Mouse (Mus musculus) kidney, adult 2 months (tissue): ENCODE results near the gene Wdsub1. TPM values are rescaled to one million over a fixed set of nuclear protein-coding genes. Genes with fewer than 3 reads are reported as not detected.
A peak's percentile ranks its signal among the peaks of the same experiment; 100 is the strongest.
"Not testable (repeated sequence)": the region's sequence is repeated elsewhere in the genome, so short reads cannot be mapped to it uniquely, and the experiment has no call there.

Source experiments
- DNase-seq: peaks from one replicate; pipeline ENCODE4 v3.0.0; 2021
- H3K27ac ChIP-seq: fragments of 200-500 bp; 2 replicates; pipeline ENCODE4 v1.5.1; 2012; ENCODE audit warnings: low read depth, low read length, control low read depth, inconsistent platforms; ENCODE audit not compliant: insufficient read depth
- H3K27me3 ChIP-seq: fragments of 200-500 bp; replicated peaks from 2 replicates; pipeline ENCODE4 v1.6.1; 2012; ENCODE audit warnings: mild to moderate bottlenecking, moderate library complexity, low read length, inconsistent platforms; ENCODE audit not compliant: control insufficient read depth, insufficient read depth
- H3K36me3 ChIP-seq: fragments of 200-500 bp; 2 replicates; pipeline ENCODE4 v1.6.1; 2012; ENCODE audit warnings: mild to moderate bottlenecking, moderate library complexity, low read length, inconsistent platforms; ENCODE audit not compliant: control insufficient read depth, insufficient read depth
- H3K4me1 ChIP-seq: fragments of 200-500 bp; 2 replicates; pipeline ENCODE4 v1.6.1; 2011; ENCODE audit warnings: low read length; ENCODE audit not compliant: control insufficient read depth, insufficient read depth
- H3K4me3 ChIP-seq: fragments of 200-500 bp; 2 replicates; pipeline ENCODE4 v1.5.1; 2011; ENCODE audit warnings: mild to moderate bottlenecking, low read depth, low read length, control low read depth; ENCODE audit not compliant: insufficient read depth
- CTCF ChIP-seq: fragments of 200-500 bp; conservative IDR thresholded peaks from 2 replicates; pipeline ENCODE4 v1.5.1; 2011; ENCODE audit warnings: low read depth, mild to moderate bottlenecking, control low read depth, low read length, moderate library complexity, mixed read lengths; ENCODE audit not compliant: insufficient read depth, insufficient read length
- POLR2A ChIP-seq: fragments of 200-500 bp; IDR thresholded peaks from one replicate; pipeline ENCODE4 v1.6.1; 2011; ENCODE audit warnings: low read depth, low read length, control low read depth
- WGBS: fragments of 180-500 bp; shearing (Covaris S2); methylation state at CpG from one replicate; pipeline ENCODE4 v1.1.7; 2018; 5-methylcytosine and 5-hydroxymethylcytosine counted together
- polyA plus RNA-seq: library from polyadenylated mRNA; depleted of rRNA; stranded (reverse); fragments of >200 nt; gene quantifications from 2 replicates; pipeline ENCODE4 v1.2.3, GENCODE M21; 2012

The Wdsub1 gene
- polyA plus RNA-seq, 1 experiment: 65.6 TPM

GRCm38 (mm10) chr2:59870526-59870925 is 11.9 kb downstream of the Wdsub1 start:
- no peak for DNase-seq
- WGBS: 84% methylated on average over 6 of the region's 6 CpGs
- Histone ChIP-seq H3K4me1 (no peaks in the 10 kb centered on the region), H3K27ac (no peak overlapping the region), H3K36me3 (no peaks in the 10 kb centered on the region; the same call in none of the 2 replicates), H3K27me3 (no peaks in the 10 kb centered on the region), H3K4me3 (no peak overlapping the region)
- TF ChIP-seq POLR2A (no peak), CTCF (no peak)

- no peaks in the 10 kb centered on the region for H3K27me3 ChIP-seq
- peaks cover 2% of the 10 kb centered on the region for H3K36me3 ChIP-seq
- WGBS: 88% methylated on average over 6 of the region's 6 CpGs
- no peak for TF ChIP-seq POLR2A
- TF ChIP-seq CTCF: no peak
- no peak overlapping the region for H3K4me3 ChIP-seq
- no peaks in the 10 kb centered on the region for H3K4me1 ChIP-seq
- H3K27ac ChIP-seq: no peak overlapping the region
- DNase-seq: no peak
These were observed 19.8 kb downstream of the Wdsub1 start for GRCm38 (mm10) chr2:59862618-59863017.

- peaks cover 2% of the 10 kb centered on the region; the same call in 1 of the 2 replicates for H3K36me3 ChIP-seq
- H3K4me3 ChIP-seq: no peak overlapping the region
- no peaks in the 10 kb centered on the region for H3K27me3 ChIP-seq
- 88% methylated on average over 9 of the region's 9 CpGs for WGBS
- TF ChIP-seq POLR2A (no peak), CTCF (no peak)
- DNase-seq: no peak
- no peaks in the 10 kb centered on the region for H3K4me1 ChIP-seq
- H3K27ac ChIP-seq: no peak overlapping the region
These were observed 28.0 kb downstream of the Wdsub1 start for GRCm38 (mm10) chr2:59854363-59854762.

- DNase-seq: no peak
- no peaks in the 10 kb centered on the region for H3K27me3 ChIP-seq
- no peak overlapping the region for H3K4me3 ChIP-seq
- peaks cover 2% of the 10 kb centered on the region; the same call in 1 of the 2 replicates for H3K36me3 ChIP-seq
- 85% methylated on average over 10 of the region's 10 CpGs for WGBS
- no peaks in the 10 kb centered on the region for H3K4me1 ChIP-seq
- TF ChIP-seq POLR2A (no peak), CTCF (no peak)
- no peak overlapping the region for H3K27ac ChIP-seq
These were observed 28.8 kb downstream of the Wdsub1 start for GRCm38 (mm10) chr2:59853543-59853942.

- no peak for DNase-seq
- no peak for TF ChIP-seq POLR2A
- TF ChIP-seq CTCF: no peak
- H3K36me3 ChIP-seq: no peaks in the 10 kb centered on the region
- WGBS: 77% methylated on average over 11 of the region's 11 CpGs
- H3K27ac ChIP-seq: no peak overlapping the region
- no peaks in the 10 kb centered on the region for H3K4me1 ChIP-seq
- no peaks in the 10 kb centered on the region for H3K27me3 ChIP-seq
- H3K4me3 ChIP-seq: no peak overlapping the region
These were observed 29.5 kb downstream of the Wdsub1 start for GRCm38 (mm10) chr2:59852916-59853315.

GRCm38 (mm10) chr2:59851885-59852284 is 30.5 kb downstream of the Wdsub1 start:
- not testable (repeated sequence) for H3K4me1 ChIP-seq, H3K27ac ChIP-seq, DNase-seq, H3K4me3 ChIP-seq, H3K36me3 ChIP-seq, H3K27me3 ChIP-seq
- 75% methylated on average over 5 of the region's 5 CpGs for WGBS

- H3K4me1 ChIP-seq: peaks cover 7% of the 10 kb centered on the region; the same call in 1 of the 2 replicates
- no peak overlapping the region for H3K27ac ChIP-seq
- H3K36me3 ChIP-seq: peaks cover 2% of the 10 kb centered on the region; the same call in 1 of the 2 replicates
- no peak overlapping the region for H3K4me3 ChIP-seq
- no peaks in the 10 kb centered on the region for H3K27me3 ChIP-seq
- no peak for DNase-seq
- WGBS: 91% methylated on average over 6 of the region's 6 CpGs
- TF ChIP-seq CTCF (no peak), POLR2A (no peak)
These were observed 38.5 kb downstream of the Wdsub1 start for GRCm38 (mm10) chr2:59843848-59844247.

GRCm38 (mm10) chr2:59843156-59843555 is 39.2 kb downstream of the Wdsub1 start:
- H3K27me3 ChIP-seq: no peaks in the 10 kb centered on the region
- peaks cover 7% of the 10 kb centered on the region; the same call in 1 of the 2 replicates for H3K4me1 ChIP-seq
- no peak for TF ChIP-seq POLR2A
- TF ChIP-seq CTCF: no peak
- peaks cover 2% of the 10 kb centered on the region; the same call in 1 of the 2 replicates for H3K36me3 ChIP-seq
- WGBS: 81% methylated on average over 21 of the region's 21 CpGs
- H3K27ac ChIP-seq: no peak overlapping the region
- H3K4me3 ChIP-seq: no peak overlapping the region
- peak; percentile 26 for DNase-seq
